Mouse (Mus musculus) thymus, adult 2 months (tissue): ENCODE measurements around the gene Rpf2. TPM values are rescaled to one million over a fixed set of nuclear protein-coding genes. Genes with fewer than 3 reads are reported as not detected.

Experiments
- DNase-seq: peaks from one replicate; pipeline ENCODE4 v3.0.0; 2021
- H3K27ac ChIP-seq: fragments of 200-500 bp; 2 replicates; pipeline ENCODE4 v1.5.1; 2012; ENCODE audit warnings: low read length, control low read depth; ENCODE audit not compliant: control insufficient read depth, insufficient read depth
- H3K27me3 ChIP-seq: fragments of 200-500 bp; 2 replicates; pipeline ENCODE4 v1.6.1; 2012; ENCODE audit warnings: mild to moderate bottlenecking, low read length, moderate library complexity, mixed read lengths; ENCODE audit not compliant: control insufficient read depth, insufficient read depth
- H3K36me3 ChIP-seq: fragments of 200-500 bp; 2 replicates; pipeline ENCODE4 v1.6.1; 2012; ENCODE audit warnings: mild to moderate bottlenecking, low read length, moderate library complexity; ENCODE audit not compliant: control insufficient read depth, insufficient read depth
- H3K4me1 ChIP-seq: fragments of 200-500 bp; replicated peaks from 2 replicates; pipeline ENCODE4 v1.6.1; 2012; ENCODE audit warnings: low read length; ENCODE audit not compliant: control insufficient read depth, insufficient read depth
- H3K4me3 ChIP-seq: fragments of 200-500 bp; 2 replicates; pipeline ENCODE4 v1.5.1; 2012; ENCODE audit warnings: mild to moderate bottlenecking, low read length, control low read depth, moderate library complexity; ENCODE audit not compliant: control insufficient read depth, insufficient read depth
- CTCF ChIP-seq: fragments of 200-500 bp; IDR thresholded peaks from 2 replicates; pipeline ENCODE4 v1.5.1; 2012; ENCODE audit warnings: mild to moderate bottlenecking, control low read depth, low read length, moderate library complexity, borderline replicate concordance; ENCODE audit not compliant: control insufficient read depth, poor library complexity, insufficient read depth; ENCODE audit errors: extremely low read depth
- POLR2A ChIP-seq: fragments of 200-500 bp; IDR thresholded peaks from 2 replicates; pipeline ENCODE4 v1.6.1; 2012; ENCODE audit warnings: mild to moderate bottlenecking, low read length, control low read depth, moderate library complexity; ENCODE audit not compliant: control insufficient read depth, poor library complexity, insufficient read depth; ENCODE audit errors: extremely low read depth
- WGBS: fragments of 180-500 bp; shearing (Covaris S2); methylation state at CpG from one replicate; pipeline ENCODE4 v1.1.7; 2018; 5-methylcytosine and 5-hydroxymethylcytosine counted together
- polyA plus RNA-seq: library from polyadenylated mRNA; depleted of rRNA; stranded (reverse); fragments of >200 nt; gene quantifications from 2 replicates; pipeline ENCODE4 v1.2.3, GENCODE M21; 2012; rRNA removed

Rpf2 gene
- polyA plus RNA-seq = 3.0 and 3.9 TPM in 2 replicates

DNA sequence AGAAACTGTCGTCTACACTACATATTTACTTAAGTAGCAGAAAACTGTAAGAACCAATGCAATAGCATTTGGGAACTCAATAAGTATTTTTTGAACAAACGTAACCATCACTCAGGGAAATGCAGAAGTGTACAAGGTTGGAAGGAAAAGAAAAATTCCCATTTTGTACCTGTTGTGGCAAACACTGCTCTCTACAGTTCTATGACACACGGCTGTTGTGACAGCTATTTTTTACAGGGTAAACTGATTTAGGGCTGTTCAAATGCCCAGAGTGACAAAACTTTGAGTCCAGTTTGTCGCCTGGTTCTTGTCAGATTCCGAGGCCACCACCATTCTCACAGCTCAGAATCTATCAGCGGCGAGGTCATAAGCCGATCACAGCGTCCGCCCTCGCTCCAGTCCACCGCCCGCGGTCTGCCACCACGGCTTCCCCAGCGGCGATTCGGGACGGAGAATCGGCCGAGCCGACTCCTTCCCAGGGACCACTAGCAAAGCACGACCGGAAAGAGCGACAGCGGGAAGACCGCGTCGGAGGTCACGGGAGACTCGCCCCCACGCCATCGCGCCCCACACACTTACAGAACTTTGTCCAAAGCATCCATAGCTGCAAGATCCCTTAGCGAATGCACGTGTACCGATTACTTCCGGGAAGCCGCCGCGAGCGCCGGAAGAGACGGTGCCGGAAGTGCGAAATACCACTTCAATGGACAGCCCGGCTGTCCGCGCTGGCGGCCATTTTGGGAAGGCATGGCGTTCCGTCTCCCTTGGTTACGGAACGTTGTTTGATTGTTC, at the start of gene Rpf2:
Rpf2 (minus strand) TSS at position 663 of the 792 bp plus-strand sequence.
- peak within 1 kb of the TSS; percentile 99 for H3K4me3 ChIP-seq
- H3K36me3 ChIP-seq = peaks cover 36% of the 10 kb centered on the region
- WGBS = under 1% methylated on average over 54 of the region's 54 CpGs
- DNase-seq = peak; percentile 75
- H3K27me3 ChIP-seq = no peaks in the 10 kb centered on the region
- 0 out of 2 replicates have a peak within 1 kb of the TSS, but pooled peaks have one; percentile 4 for H3K27ac ChIP-seq
- peak; percentile 55 for TF ChIP-seq CTCF
- TF ChIP-seq POLR2A = peak; percentile 40; the same call in 1 of the 2 replicates
- H3K4me1 ChIP-seq = peaks cover 5% of the 10 kb centered on the region

DNA sequence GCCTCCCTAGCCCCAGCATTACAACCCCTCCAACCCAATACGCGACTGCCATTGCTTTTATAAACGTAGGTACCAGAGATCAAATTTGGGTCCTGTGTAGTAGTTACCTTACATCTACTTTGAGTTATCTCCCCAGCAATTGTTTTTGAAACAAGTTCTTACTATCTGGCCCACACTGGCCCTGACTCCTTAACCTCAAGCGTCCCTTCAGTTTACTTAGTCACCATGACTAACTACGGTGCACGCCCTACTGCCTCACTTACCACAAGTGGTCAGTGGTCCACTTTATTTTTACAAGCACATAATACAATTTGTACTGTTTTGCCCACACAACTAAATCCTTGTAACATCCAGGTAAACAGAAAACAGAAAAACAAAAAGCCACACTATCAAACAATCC, 45.8 kb upstream of the Rpf2 start:
- DNase-seq = no peak
- Histone ChIP-seq H3K4me3 (no peak overlapping the region), H3K27ac (no peak overlapping the region), H3K36me3 (peaks cover 15% of the 10 kb centered on the region), H3K4me1 (peaks cover 5% of the 10 kb centered on the region), H3K27me3 (no peaks in the 10 kb centered on the region)
- WGBS = 96% methylated on average over 6 of the region's 6 CpGs
- TF ChIP-seq CTCF = no peak

DNA sequence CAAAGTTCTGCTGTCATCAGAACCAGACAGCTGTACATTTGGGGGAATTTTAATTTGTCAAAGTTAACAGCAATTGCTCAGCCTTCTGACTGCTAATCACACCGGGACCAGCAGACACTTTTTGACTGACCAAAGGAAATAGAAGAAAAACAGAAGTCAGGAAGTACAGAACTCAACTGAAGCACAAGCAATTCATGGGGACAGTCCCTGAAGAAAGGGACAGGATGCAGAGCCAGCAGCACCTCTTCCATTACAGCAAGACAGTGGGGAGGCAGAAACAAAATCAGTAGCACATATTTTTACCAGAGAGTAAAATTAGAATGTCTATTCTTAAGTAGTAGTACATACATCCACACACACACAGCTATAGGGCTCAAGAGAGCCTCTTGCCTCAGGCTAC, 39.9 kb upstream of the Rpf2 start:
- TF ChIP-seq CTCF (no peak), POLR2A (no peak)
- Histone ChIP-seq H3K27me3 (no peaks in the 10 kb centered on the region), H3K4me3 (no peak overlapping the region), H3K4me1 (no peaks in the 10 kb centered on the region), H3K27ac (no peak overlapping the region), H3K36me3 (peaks cover 15% of the 10 kb centered on the region)
- 72% methylated on average over 1 of the region's 1 CpGs for WGBS
- no peak for DNase-seq

DNA sequence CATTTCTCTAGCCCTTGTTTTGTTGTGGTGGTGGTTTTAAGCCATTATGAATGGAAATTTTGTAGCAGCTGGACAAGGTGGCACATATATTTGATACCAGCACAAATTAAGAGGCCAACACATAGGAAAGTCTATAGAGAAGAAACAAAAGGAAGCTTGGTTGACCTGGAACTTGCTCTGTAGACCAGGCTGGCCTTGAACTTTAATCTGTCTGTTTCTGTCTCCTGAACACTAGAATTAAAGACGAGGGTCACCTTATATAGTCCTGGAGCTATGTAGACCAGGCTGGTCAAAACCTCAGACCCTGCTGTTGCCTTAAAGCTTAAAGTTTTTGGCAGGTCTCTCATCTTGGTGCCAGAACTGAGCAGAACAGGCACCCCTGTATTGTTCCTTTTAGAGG, 38.7 kb upstream of the Rpf2 start:
- WGBS = 100% methylated on average over 1 of the region's 1 CpGs
- Histone ChIP-seq H3K4me3 (no peak overlapping the region), H3K4me1 (no peaks in the 10 kb centered on the region), H3K27ac (no peak overlapping the region), H3K27me3 (no peaks in the 10 kb centered on the region), H3K36me3 (peaks cover 6% of the 10 kb centered on the region)
- no peak for DNase-seq
- no peak for TF ChIP-seq CTCF
- no peak for TF ChIP-seq POLR2A

DNA sequence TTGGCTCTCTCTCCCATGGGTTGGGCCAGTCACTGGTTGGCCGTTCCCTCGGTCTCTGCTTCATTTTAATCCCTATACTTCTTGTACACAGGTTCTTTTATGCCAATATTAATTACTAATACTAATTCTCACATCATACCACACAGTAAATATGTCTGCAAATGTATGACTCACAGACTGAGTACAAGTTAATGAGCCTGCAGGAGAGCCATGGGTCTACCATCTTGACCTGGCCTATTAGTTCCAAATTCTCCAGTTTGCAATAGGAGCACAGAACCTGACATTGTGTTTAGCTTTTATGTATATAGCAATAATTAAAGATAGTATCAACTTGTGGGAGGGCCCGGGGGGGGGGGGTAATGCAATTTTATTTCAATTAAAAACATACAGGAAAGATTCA, 38.2 kb upstream of the Rpf2 start:
- Histone ChIP-seq H3K4me3 (no peak overlapping the region), H3K36me3 (peaks cover 6% of the 10 kb centered on the region), H3K27ac (no peak overlapping the region), H3K4me1 (no peaks in the 10 kb centered on the region), H3K27me3 (no peaks in the 10 kb centered on the region)
- DNase-seq = no peak
- no peak for TF ChIP-seq POLR2A
- no peak for TF ChIP-seq CTCF
- WGBS = 98% methylated on average over 3 of the region's 3 CpGs

DNA sequence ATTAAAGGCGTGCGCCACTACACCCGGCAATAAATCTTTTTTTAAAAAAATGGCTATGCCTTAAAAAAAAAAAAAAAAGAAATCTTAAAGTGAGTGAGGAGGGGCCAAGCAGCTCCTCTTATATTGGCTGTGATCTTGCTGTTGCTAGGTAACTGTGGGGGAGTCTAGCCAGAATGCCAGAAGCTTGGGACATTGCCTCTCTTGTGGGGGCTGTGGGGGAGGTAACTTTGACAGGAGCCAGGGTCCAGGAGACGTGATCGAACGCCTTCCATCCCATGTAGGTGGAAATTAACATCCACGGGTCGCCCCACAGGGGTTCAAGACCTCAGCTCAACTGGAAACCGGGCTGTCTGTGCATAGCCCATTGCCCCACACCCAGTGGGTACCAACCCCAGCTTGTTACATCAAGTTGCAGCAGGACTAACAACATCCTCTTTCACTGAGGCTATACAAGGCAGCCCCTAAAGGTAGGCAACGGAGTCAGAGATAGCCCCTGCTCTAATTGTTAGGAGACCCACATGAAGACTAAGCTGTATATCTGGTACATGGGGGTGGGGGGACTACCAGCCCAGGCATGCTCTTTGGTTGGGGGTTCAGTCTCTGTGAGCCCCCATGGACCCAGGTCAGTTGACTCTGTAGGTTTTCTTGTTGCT, 37.5 kb upstream of the Rpf2 start:
- no peaks in the 10 kb centered on the region for H3K27me3 ChIP-seq
- no peaks in the 10 kb centered on the region for H3K4me1 ChIP-seq
- no peak for DNase-seq
- no peaks in the 10 kb centered on the region; the same call in 1 of the 2 replicates for H3K36me3 ChIP-seq
- no peak for TF ChIP-seq CTCF
- 99% methylated on average over 10 of the region's 10 CpGs for WGBS
- H3K4me3 ChIP-seq = no peak overlapping the region
- no peak overlapping the region for H3K27ac ChIP-seq

DNA sequence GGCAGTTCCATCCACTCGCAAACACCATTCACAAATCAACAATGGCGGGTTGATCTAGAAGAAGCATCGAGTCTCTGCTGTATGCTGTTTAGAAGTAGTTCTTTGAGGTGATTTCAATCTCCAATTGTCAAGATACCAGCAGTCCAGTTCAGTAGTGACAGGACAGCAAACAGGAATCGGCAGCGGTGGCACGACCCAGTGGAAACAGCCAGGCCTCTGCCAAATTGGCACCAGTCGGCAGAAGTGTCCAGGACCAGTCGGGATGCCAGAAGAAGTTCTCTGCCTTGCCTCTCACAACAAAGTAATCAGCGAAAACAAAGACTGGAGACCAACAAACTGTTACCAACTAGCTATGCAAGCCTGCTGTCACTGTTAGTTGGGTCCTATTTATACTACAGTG, 36.8 kb upstream of the Rpf2 start:
- TF ChIP-seq POLR2A (no peak), CTCF (no peak)
- no peak for DNase-seq
- 96% methylated on average over 9 of the region's 9 CpGs for WGBS
- no peak overlapping the region for H3K27ac ChIP-seq
- no peaks in the 10 kb centered on the region for H3K36me3 ChIP-seq
- no peak overlapping the region for H3K4me3 ChIP-seq
- H3K27me3 ChIP-seq = no peaks in the 10 kb centered on the region
- H3K4me1 ChIP-seq = no peaks in the 10 kb centered on the region
